Mouse (Mus musculus) erythroid progenitor cell, adult 5-6 weeks (primary cell): ENCODE measurements around the gene Mbd3. TPM values are rescaled to one million over a fixed set of nuclear protein-coding genes. Genes with fewer than 3 reads are reported as not detected.

Source experiments
- ATAC-seq: replicated peaks from 2 replicates; pipeline ENCODE4 v1.8.0; 2016; ENCODE audit warnings: moderate number of reproducible peaks, mild to moderate bottlenecking, moderate TSS enrichment, inconsistent platforms; ENCODE audit not compliant: poor library complexity, low FRiP score, severe bottlenecking
- total RNA-seq, 2 experiments: library from RNA; stranded (forward) in 1 of 2; stranded (reverse) in 1 of 2; fragments of 150-400 nt in 1 of 2; fragments of 186-747, 209-891 nt in 1 of 2; gene quantifications; 2 replicates each; pipeline versions ENCODE4 v1.2.3 to v1.2.4; 2015 to 2017; ENCODE audit warnings: low replicate concordance in 2 of 2

Gene Mbd3
- total RNA-seq, 2 experiments from 2014 or later: 33.5 to 45.8 TPM

DNA sequence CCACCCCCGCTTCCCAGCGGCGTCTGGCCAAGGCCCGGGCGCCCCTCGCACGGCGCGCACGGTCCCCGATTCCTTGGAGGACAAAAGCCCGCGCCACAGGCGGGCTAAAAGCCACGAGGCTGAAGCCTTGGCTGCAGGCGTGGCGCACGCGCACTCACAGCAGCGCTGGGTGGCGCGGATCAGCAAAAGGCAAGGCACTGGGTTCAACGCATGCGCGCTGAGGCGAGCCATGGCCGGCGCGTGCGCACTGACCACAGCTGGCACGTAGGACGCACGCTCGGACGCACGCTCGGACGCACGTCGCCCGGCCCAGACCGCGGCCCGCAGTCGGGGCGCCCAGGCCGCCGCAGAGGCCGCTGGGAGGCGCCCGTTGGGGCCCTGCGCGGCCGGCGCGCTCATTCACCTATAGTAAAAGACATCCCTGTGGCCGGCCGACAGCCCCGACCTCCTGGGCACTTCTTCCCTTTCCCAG is 595 bp downstream of the Mbd3 start:
- ATAC-seq: peak; percentile 78

GRCm38 (mm10) chr10:80398174-80398535 is 1.2 kb downstream of the Mbd3 start:
- no peak for ATAC-seq

- no peak for ATAC-seq
Observed at GRCm38 (mm10) chr10:80397524-80398173, 1.7 kb downstream of the Mbd3 start.

DNA sequence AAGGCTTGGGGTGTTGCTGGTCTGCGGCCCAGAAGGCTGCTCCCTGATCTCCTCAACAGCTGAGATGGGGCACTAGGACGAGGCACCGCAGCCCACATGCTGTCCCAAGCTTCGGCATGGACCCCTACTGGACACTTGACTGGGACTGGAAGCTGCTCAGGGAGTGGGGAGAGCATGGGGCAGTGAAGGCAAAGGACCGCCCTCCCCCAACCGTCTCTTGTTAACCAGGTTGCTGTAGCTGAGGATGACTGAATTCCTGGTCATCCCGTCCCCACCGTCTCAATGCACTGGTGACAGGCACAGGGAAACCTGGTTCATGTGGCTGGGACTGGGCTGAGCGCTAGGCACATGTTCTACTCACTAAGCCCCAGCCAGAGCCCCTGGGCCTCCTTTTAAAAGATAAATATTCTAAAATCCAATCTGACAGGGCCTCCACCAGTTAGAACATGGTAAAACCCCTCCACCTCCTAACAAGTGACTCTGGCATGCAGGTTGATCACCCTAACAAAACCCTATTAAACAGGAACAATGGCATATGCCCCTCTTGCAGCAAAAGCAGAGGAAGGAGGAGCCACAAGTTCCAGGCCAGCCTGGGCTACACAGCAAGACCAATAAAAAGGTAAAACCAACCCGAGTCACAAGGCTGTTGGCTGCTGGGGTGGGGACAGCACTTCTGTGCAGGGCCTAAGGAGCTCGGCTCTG is 2.4 kb downstream of the Mbd3 start:
- no peak for ATAC-seq

GRCm38 (mm10) chr10:80395025-80395627 is 4.2 kb downstream of the Mbd3 start:
- ATAC-seq: no peak

DNA sequence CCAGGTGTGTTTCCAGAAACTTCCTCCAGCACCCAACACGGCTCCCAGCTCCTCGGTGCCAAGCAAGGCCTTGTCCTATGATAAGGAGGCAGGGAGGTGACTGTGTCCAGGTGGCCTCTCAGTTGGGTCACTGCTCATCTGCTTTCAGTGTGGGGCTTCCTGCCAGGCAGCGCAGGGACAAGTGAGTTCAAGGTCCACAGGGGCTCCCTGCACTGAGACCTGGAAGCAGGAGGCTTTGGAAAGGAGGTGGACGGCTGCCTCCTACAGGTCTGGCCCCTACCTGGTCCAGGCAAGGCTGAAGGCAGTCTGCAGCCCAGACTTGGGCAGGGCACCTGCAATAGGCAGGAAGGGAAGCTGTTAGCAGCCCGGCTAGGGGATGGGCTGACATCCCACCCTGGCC is 6.7 kb downstream of the Mbd3 start:
- ATAC-seq: no peak

DNA sequence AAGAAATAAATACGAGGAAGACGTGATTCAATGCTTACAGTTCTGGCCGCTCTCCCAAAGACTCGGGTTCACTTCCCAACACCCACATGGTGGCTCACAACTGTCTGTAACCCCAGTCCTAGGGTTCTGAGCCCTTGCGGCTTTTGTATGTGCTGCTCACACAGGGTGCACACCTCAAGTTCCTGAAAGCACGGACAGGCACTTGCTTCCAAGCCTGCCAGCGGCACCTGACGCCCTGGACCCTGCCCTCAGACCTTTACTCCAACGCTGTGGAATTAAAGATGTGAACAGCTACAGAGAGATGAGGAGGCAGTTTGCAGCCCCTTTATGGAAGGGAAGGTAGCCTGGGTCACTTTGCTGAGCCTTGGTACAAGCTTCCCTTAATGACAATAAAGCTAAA is 8.7 kb downstream of the Mbd3 start:
- ATAC-seq: no peak

GRCm38 (mm10) chr10:80389185-80389708 is 10.1 kb downstream of the Mbd3 start:
- ATAC-seq: no peak

DNA sequence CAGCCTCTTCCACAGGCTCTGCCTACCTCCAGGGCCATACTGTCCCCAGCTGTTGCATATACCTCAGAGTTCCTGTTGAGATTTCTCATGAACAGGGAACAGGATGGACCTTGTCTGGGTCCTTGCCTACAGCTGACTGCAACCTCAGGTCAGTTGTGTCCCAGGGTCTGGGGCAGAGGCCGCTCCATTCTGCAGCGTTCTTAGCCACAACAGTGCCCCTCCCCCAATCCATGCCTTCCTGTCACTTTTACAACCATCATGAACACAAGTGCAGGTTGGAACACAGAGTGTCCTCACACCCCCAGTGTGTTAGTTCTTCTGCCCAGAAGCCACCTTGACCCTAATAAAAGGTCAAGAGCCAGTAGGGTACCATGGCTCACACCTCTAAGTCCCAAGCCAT is 10.6 kb downstream of the Mbd3 start:
- no peak for ATAC-seq

GRCm38 (mm10) chr10:80387522-80387959 is 11.8 kb downstream of the Mbd3 start, which contains the start of gene Mex3d:
Gene Mex3d (minus strand): TSS chr10:80387659.
- peak; percentile 21; the same call in 1 of the 2 replicates for ATAC-seq

- ATAC-seq: no peak
Observed at GRCm38 (mm10) chr10:80386735-80387471, 12.4 kb downstream of the Mbd3 start.

- no peak for ATAC-seq
Observed at GRCm38 (mm10) chr10:80385811-80386734, 13.3 kb downstream of the Mbd3 start.

- no peak for ATAC-seq
Observed at GRCm38 (mm10) chr10:80385310-80385709, 14.0 kb downstream of the Mbd3 start.

DNA sequence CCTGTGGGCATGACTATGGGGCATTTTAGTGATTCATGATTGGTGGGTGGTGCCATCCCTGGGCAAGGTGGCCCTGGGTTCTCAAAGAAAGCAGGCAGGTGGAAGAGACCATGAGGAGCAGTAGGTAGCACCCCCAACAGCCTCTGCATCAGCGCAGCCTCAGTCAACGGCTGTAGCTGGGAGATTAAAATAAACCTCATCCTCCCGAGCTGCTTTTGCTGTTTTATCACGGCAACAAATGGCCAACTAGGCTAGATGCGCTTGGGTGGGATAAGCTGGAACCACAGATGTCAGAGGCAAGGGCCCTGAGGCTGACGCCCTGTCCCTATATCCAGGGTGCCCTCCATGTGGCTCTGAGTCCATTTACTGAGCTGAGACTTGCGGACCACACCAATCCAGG is 14.6 kb downstream of the Mbd3 start:
- ATAC-seq: peak; percentile 42

DNA sequence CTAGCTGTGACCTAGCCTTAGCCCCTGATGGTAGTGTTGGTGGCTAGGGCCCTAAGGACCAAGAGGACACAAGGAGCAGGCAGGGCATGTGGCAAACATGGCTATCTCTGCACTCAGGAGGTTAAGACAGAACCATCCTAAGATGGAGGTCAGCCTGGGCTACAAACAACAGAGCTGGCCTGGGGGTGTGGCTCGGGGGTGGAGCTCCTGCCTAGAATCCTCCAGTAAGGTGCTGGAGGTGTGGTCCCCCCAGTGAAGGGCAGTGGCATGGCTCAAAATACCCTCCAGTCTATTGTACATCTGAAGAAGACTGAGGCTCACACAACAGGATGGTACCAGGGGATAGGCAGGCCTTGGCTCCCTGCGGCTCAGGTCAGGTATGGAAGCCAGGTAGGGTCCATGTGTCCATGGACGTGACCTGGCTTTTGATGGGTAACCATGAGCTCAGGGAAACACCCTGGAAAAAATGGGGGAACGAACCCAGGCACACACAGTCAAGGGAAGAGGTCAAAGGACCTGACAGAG is 15.2 kb downstream of the Mbd3 start:
- ATAC-seq: 0 out of 2 replicates have a peak, but pooled peaks have one; percentile 13

DNA sequence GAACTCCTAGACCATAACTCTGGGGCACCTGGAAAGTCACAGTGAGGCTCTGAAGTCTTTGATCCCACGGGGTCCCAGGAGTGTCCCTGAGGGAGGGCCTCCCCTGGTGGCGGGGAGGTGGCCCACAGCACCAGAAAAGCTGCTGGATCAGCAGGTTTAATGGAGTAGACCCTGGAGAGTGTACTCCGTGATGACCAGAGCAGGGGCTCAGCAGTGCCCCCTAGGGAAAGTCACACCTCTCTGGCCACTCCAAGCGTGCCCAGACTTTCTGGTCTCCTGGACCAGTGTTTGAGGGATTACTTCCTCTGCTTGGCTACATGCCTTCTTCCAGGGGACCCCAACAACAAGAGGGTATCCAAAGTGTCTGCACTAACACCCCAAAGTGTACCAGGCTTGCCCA is 15.9 kb downstream of the Mbd3 start:
- no peak for ATAC-seq

GRCm38 (mm10) chr10:80382641-80383365 is 16.5 kb downstream of the Mbd3 start:
- no peak for ATAC-seq

DNA sequence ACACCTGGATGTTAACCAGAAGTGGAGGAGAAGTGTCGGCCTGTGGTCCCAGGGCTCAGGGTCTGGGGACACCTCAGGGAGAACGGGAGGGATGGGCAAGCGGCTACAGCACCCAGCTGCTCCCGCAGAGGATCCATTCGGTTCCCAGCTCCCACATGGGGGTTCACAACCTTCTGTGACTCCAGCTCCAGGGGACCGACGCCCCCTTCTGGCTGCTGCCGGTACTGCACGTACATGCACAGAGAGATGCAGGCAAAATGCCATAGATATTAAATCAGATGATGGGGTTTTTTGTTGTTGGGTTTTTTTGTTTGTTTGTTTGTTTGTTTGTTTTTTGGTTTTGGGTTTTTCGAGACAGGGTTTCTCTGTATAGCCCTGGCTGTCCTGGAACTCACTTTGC is 21.6 kb downstream of the Mbd3 start:
- no peak for ATAC-seq
